Mouse (Mus musculus) thymus, adult 2 months (tissue): ENCODE data around the gene Sertad3.

Source experiments
- CTCF ChIP-seq: fragments of 200-500 bp; IDR thresholded peaks from 2 replicates; pipeline ENCODE4 v1.5.1; 2012; ENCODE audit warnings: mild to moderate bottlenecking, control low read depth, low read length, moderate library complexity, borderline replicate concordance; ENCODE audit not compliant: control insufficient read depth, poor library complexity, insufficient read depth; ENCODE audit errors: extremely low read depth
- POLR2A ChIP-seq: fragments of 200-500 bp; IDR thresholded peaks from 2 replicates; pipeline ENCODE4 v1.6.1; 2012; ENCODE audit warnings: mild to moderate bottlenecking, low read length, control low read depth, moderate library complexity; ENCODE audit not compliant: control insufficient read depth, poor library complexity, insufficient read depth; ENCODE audit errors: extremely low read depth

GRCm38 (mm10) chr7:27473835-27474489 is 394 bp downstream of the Sertad3 start:
- TF ChIP-seq POLR2A, result no peak
- TF ChIP-seq CTCF, result no peak
